Mouse (Mus musculus) left cerebral cortex, adult 18-20 months (tissue): ENCODE measurements at regions not wholly inside any gene's neighbourhood (a gene's known extent, or its start where the extent isn't known, plus 50 kb on each side); places are given as distances from the start of the nearest gene placed in this dataset.

Experiments used
- DNase-seq, 2 experiments: peaks; one replicate each; pipeline ENCODE4 v3.0.0; 2021 to 2022; ENCODE audit warnings: low spot score in 2 of 2, mixed read lengths in 1 of 2

DNA sequence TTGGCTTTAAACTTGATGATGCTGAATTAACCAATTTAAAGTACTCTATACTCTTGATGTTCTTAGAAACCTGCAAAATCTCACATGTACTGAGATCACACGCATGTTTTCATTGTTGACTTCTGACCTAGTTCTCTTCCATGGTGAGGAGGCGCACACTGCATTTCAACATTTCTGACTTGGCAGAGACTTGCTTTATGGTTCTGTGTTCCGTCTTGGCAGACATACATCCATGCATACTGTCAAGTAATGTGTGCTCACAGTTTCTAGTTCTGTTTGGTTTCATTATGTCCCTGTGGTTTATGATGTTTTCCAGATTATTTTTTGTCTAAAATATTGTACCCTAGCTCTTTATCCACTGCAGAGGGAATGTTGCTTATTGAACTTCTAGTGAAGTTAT is 198.5 kb downstream of the Gm11077 start:
- no peak for DNase-seq

- DNase-seq: no peak
Measured at GRCm38 (mm10) chr6:140934286-140934685, 205.2 kb downstream of the Gm11077 start.

DNA sequence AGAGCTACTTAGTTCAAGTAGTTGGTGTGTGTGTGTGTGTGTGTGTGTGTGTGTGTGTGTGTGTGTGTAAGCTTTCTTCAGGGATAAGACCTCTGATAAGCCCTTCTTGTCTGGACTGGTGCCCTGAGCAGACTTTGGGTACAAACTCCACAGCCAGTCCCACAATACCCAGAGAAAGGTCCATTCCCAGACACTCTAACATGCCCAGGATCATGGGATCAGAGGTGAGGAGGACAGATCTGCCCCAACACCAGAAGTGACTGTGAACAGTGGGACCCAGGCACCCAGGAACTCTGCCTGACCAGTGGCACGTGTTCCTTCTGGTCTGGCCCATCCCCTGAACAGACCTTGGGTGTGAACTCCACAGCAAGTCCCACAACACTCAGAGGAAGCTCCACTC is 208.9 kb downstream of the Gm11077 start:
- no peak for DNase-seq

DNA sequence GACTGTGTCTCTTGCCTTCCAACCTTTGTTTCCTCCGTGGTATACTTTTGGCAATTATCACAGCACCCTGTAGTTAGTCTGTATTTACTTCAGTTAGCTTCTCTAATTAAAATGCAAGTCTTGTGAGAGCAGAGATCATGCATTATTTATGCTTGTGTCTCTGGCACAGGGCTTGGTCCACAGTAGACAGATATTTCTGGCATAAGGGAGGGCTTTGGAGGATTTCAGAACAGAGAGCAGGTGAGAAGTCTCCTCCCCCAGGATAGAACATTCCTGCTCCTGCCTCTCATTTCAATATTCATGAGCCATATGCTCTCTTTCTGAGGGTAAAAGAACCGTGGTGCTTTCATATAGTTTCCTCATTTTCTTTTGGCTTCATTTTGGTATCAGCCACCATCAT is 217.6 kb downstream of the Gm11077 start:
- peak; percentile 18 to 42 for DNase-seq

DNA sequence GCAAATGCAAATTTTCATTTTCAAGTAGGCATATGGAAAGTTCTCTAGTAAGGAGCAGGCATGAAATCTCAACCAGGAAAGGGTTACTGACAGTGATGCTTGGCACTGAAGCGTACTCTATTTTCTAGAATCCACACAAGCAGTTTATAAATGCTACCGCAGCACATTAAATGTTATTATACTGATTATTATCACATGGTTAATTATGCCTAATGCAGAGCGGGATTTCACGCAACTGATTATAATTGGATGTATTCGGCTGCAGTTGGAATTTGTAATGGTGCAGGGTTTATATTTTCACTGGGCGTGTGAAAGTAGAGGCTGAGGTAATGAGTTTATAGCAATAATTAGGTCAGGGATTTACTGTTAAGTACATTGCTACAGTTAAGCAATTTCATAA is 221.4 kb downstream of the Gm11077 start:
- DNase-seq: no peak

- DNase-seq: no peak
Measured at GRCm38 (mm10) chr6:140953256-140953655, 224.2 kb downstream of the Gm11077 start.

DNA sequence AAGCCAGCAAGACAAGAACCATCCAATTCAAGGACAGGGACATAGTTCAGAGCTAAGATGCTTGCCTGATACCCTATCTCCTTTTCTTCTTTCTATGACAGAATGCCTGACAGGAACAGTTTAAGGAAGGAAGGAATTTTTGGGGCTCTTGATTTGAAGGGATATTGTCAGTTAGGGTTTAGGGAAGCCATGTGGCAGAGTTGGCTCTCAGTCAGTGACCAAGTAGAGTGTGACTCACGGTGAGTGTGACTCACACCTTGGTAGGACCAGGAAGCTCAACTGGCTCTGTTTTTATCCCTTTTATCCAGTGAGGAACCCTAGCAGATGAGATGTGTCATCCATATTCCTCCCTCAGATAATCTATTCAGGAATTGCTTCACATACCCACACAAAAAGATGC is 224.6 kb downstream of the Gm11077 start:
- DNase-seq: peak; percentile 31 to 38

GRCm38 (mm10) chr6:140955751-140956521 is 226.9 kb downstream of the Gm11077 start:
- no peak for DNase-seq

DNA sequence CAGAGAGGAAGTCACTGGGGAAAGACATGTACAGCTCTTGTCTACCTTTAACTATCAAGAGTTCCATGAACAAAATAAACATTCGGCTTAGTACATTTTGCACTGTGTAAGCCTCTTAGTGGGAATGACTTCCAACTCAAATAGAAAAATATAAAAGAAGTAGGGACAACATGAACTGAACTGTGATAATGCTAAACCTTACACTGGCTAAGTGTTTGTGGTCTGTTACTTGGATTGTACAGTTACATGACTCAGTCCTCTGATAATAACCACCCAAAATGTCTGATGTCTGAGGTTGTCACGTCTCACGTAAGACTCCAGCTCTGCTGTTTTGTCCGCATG is 227.4 kb downstream of the Gm11077 start:
- no peak for DNase-seq

GRCm38 (mm10) chr6:140961987-140962386 is 232.9 kb downstream of the Gm11077 start:
- no peak for DNase-seq

DNA sequence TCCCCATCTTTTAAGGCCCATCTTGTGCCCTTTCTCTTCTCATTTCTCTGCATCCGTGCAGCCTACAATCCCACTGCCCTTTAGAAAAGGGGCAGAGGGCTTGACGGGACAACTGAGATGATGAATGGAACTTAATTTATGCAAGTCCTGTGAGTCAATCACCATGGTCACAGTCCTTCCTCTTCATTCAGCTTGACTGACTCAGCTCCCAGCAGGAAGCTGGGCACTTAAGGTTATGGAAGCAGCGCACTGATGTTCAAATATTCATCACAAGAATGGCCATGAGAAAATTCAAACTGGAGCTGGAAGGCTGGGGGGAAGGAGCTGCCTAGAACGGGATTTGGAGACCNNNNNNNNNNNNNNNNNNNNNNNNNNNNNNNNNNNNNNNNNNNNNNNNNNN is 233.5 kb downstream of the Gm11077 start:
- no peak for DNase-seq

- DNase-seq: no peak
Measured at GRCm38 (mm10) chr6:140973732-140974131, 244.6 kb downstream of the Gm11077 start.

GRCm38 (mm10) chr6:140976989-140977388 is 247.9 kb downstream of the Gm11077 start:
- no peak for DNase-seq

GRCm38 (mm10) chr6:140983610-140984009 is 254.5 kb downstream of the Gm11077 start:
- DNase-seq: no peak

- no peak for DNase-seq
Measured at GRCm38 (mm10) chr6:140984249-140984648, 255.2 kb downstream of the Gm11077 start.

DNA sequence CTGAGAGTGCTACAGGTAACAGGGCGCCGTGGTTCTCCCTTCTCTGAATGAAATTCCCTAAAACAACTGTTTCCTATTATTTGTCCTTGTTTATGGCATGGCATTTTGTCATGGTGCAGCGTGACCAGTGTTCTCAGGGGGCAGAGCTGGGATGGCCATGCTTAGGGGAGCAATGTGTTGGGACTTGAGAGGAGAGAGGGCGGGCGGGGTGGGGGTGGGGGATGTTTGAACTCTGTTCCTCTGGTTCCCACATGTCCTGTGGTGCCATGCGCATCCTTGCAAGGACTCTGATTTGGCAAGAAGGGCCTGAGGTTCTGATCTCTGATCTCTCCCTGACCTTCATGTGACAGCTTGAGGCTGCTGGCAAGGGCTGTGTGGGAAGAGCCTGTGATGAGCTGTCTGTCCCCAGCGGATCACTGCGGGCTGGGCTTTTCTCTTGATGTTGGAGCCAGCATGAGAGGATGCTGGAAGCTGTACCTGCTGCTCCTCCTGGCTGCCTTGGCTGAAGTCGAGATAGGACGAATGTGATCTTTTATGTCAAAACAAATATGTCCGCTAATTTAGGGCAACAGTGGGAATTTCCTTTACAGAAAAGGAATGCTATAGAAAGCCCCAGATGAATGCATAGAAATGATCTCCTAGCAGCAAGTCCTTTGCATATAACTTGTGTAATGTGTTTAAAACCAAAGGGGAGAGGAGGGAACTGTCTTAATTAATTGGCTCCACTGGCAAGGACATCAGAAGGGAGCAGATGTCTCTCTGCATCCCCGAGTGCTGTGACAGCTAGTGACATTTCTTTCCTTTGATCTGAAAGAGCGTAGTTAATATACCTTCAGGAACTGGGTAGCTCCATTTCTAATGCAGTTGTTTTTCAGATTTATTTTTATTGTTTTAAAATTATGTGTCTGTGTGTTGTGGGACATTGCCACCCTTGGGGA is 255.2 kb upstream of the Pde3a start:
- no peak for DNase-seq

GRCm38 (mm10) chr6:140995340-140996135 is 253.5 kb upstream of the Pde3a start:
- no peak for DNase-seq

- no peak for DNase-seq
Measured at GRCm38 (mm10) chr6:140998069-140998468, 251.0 kb upstream of the Pde3a start.

- no peak for DNase-seq
Measured at GRCm38 (mm10) chr6:141000552-141000951, 248.5 kb upstream of the Pde3a start.

DNA sequence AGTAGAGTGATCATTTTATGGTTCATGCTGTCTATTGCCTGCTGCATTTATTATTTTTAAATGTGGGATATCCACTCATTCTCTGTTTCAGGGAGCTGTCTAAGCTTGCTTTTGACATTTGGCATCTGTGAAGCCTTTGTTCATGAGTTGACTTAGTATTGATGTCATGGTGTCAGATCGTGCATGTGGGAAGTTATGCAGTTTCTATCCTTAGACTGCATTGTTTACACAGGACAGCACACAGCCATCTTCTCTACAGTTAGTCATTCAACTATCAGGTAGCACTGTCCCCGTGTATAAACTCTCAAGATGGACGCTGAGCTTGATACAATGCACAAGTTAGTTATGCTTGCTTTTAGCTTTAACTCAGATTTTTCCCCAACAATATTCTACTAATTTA is 247.8 kb upstream of the Pde3a start:
- no peak for DNase-seq

DNA sequence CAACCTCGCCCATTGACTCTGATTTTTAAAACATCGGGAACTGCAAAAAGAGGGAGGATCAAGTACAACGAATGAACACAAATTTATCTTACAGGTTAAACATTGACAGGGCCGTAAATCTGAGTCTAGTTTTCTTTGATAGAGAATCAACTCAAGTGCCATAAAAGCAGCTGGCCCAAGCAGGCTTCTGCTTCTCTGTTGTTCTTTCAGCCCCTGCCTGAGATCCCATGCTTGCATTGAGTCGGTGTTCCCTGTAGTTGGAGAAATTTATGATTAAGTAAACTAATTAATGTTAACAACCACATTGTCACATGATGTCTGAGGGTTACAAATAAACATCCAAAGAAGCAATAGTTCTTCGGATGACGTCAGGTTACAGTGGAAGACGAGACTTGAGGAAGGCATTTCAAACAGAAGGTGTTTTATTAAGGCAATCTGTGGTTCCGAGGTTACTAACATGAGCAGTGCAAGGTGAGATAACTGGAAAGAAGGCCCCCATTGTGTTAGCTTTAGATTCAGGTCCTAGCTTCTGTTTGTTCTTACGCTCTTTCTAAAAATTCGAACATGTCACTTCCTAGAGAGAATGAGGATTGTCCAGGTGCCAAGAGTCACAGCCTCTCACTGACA is 233.9 kb upstream of the Pde3a start:
- DNase-seq: no peak
